Mouse (Mus musculus) C3H10T1/2 (cell line): Measurements from ENCODE around the gene Frem1. TPM values are rescaled to one million over a fixed set of nuclear protein-coding genes. Genes with fewer than 3 reads are reported as not detected.

Source experiments
- polyA plus RNA-seq, 2 experiments: library from polyadenylated mRNA; unstranded; fragments of >200 nt; fragmentation: generic; extraction: Trizol; gene quantifications; one replicate each; pipeline ENCODE4 v1.2.1; 2012; ENCODE audit warnings: missing spikeins in 2 of 2

The Frem1 gene
- under 1 TPM in 1 of 2 experiments, not detected in 1; 0.01 TPM for polyA plus RNA-seq

DNA sequence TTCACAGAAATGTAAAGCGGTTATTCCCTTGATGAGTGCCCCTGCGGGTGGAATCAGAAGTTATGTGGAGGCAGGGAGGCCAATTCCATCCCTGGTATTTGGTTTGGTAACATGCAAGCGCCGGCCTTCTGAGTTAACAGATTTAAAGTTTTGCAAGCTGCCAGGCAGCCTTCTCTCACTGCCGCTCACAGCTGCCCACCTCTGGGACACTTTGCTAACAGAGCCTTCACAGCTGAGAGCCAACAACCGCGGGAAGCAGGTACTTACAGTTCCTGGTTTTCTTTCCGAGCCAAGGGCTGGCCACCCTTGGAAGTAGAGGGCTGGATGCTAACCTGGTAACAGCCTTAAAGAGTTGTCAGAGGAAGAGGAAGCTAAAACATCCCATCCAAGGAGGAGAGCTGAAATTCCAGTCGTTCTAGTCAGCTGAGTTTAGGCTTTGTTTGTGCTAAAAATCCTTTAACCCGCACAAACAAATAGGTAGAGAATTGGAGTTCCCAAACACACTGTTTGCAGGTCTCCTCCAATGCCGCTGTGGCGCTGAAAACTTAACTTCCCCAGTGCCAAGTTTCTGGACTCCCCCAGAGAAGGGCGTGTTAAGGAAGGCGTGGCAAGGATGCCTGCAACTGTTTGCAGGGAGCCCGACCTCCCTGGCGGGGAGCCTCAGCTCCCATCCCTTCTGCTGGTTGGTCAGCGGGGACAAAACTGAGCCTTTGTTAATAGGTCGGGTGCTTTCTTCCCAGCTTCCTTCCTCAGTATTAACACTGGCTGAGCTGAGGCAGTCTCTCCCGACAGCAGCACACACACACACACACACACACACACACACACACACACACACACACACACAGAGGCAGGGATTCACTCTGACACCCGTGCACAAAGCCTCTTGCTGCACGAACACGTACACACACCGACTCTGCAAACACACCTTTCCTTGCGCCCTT, at the start of gene Frem1:
Gene Frem1, minus strand, starts transcription at position 706 of the 944 bp plus-strand sequence.

DNA sequence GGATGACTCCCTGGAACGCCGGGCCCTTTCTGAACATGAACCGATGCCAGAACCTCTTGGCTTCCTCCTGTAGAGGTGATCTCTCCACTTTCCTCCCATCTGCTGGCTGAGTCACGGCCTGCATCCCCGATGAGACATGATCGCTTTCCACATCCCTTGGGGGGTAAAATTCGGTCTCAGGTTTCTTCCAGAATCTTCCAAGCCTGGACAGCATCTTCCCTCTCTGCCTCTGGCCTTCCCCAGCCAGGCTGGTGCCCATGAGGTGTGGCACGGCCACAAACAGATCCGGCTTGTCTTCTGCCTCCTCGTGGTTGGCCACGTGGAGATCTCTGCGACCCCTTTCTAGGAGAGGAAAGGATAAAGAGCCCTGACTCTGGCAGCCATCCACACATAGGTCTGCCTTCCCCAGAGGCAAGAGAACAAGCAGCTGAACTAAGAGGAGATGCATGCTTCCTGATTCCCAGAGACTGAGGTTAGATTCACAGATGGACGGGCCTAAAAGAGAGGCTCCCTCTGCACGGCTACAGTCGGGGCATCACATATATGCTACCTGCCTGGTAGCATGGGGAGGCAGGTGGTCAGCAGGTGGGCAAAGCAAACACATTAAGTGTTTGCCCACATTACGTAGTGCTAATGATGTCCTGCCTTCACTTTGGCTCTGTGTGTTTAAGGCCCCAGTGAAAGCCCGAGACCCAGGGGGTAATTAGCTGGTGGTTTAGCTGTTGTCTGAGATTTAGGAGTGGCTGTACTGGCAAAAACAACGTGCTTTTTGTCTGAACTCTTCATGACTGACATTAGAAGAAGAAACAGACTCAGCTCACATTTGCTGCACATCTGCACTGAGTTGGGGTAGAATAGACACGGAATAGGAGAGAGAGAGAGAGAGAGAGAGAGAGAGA, 167.3 kb downstream of the Frem1 start, which contains the start of gene Cer1:
Gene Cer1, minus strand, starts transcription at position 513 of the 899 bp plus-strand sequence.

DNA sequence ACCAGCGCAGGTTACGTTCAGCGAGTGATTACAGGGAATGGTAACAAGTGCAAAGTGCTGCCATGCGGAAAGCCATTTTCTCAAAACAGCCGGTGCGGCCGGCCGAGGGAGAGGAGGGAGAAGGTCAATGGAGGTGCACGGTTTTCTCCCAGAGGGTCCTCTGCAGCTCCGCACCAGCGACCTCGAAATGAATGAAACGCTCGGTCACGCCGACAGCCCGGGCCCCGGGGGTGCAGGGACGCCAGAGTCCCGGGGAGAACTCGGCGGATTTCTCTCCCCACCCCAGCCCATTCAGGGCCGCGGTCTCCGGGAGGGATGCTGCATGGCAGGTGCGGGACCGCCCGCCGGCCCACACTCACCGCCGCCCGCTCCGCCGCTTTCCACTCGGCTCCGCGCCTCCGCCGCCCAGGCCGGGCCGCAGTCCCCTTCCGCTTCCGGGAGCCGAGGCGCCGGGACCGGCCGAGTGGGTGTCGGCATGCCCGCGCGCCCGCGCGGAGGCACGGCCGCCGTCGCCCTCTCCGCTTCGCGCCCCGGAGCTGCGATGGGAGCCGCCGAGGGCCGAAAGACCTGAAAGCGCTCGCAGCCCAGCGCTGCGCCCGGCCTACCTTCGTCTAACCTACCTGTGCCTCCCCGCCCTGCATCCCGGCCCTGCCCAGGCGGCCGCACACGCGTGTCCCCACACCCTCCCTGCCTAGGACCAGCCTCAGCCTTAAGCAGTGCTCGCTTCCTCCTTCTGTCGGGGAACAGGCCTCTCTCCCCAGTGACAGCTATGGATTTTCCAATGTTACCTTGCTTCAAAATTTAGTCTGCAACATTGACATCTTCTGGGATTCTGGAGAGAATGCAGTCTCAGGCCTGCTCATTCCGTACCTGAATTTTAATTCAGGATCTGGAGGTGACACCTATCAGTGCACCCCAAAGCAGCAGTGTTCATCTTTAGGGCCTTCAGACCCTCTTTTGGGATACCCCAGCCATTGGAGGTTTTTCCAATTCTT, 192.7 kb downstream of the Frem1 start, which contains the start of gene Zdhhc21:
Gene Zdhhc21, minus strand, starts transcription at position 828 of the 995 bp plus-strand sequence.

Other genes with a start within 250 kb of the Frem1 start
- gene Zdhhc21, start 192.4 kb downstream of the Frem1 start, polyA plus RNA-seq, result 1 to 10 TPM in 1 of 2 experiments, under 1 TPM in 1; 0.47 to 1.5 TPM
- not detected for gene Cer1, start 167.2 kb downstream of the Frem1 start, polyA plus RNA-seq